ENCODE assay signal across 22 mouse cellular contexts in the genomic region with DNA sequence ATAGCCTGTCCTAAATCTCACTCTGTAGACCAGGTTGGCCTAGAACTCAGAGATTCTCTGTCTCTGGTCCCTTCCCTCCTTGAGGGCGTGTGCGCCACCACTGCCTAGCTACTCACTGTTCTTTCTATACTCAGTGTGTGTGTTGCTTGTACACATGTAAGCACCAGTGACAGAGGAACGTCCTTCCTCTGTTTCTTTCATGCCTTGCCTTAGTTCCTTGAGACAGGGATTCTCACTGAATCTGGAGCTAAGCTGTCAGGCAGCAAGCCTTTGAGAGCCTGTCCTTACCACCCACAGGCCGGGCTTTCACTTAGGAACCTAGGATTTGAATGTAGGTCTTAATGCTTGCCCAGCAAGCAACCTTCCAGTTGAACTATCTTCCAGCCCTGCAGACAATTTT. TPM values are rescaled to one million over a fixed set of nuclear protein-coding genes. Genes with fewer than 3 reads are reported as not detected.
DNase-seq lines count a peak whose midpoint lies in the region; ATAC-seq and TF ChIP-seq lines count a peak whose summit lies in the region.
"Had no signal": no experiment of that assay in that cellular context is flagged by ENCODE, and none has a peak within 500 bp of the region (broad histone marks: within the 10 kb centered on the region; RNA-seq: fewer than 3 reads in every experiment).

No protein-coding gene starts in this region.

- no peak for DNase-seq in cerebellum, adult 11-12 months
- DNase-seq in heart, adult 2 months, result no peak
- DNase-seq in heart, postnatal 10 days, result no peak
- no peak for DNase-seq in liver, adult 2 months (ENCODE audit: extremely low read depth, low read depth, low spot score)
- DNase-seq in liver, embryonic 11.5 days (ENCODE audit: low spot score), result no peak
- no peak for DNase-seq in heart, postnatal 0 days (ENCODE audit: low spot score)
- DNase-seq in left cerebral cortex, adult 9 months (ENCODE audit: low spot score in 2 of 2), result no peak
- DNase-seq: adrenal gland, postnatal 14 days; forebrain, postnatal 0 days; layer of hippocampus, adult 9-11 months; lung, postnatal 10 days; midbrain, embryonic 14.5 days had no signal

- H3K4me1 ChIP-seq in heart, adult 2 months (ENCODE audit: control insufficient read depth, insufficient read depth, low read length), result peaks cover 29% of the 10 kb centered on the region
- H3K4me1 ChIP-seq in liver, adult 2 months (ENCODE audit: control insufficient read depth, insufficient read depth, low read length), result peaks cover 37% of the 10 kb centered on the region
- H3K4me1 ChIP-seq in liver, embryonic 11.5 days (replicated peaks; ENCODE audit: control insufficient read depth, insufficient read depth, low read length), result peaks cover 28% of the 10 kb centered on the region
- H3K4me1 ChIP-seq in heart, postnatal 0 days (ENCODE audit: control insufficient read depth, insufficient read depth), result peaks cover 47% of the 10 kb centered on the region
- H3K4me1 ChIP-seq: hindbrain, embryonic 15.5 days had no signal

- H3K9me3 ChIP-seq in liver, embryonic 11.5 days (ENCODE audit: control insufficient read depth, low read length), result no peaks in the 10 kb centered on the region
- no peaks in the 10 kb centered on the region for H3K9me3 ChIP-seq in heart, postnatal 0 days (replicated peaks; ENCODE audit: control insufficient read depth, low read length)
- H3K9me3 ChIP-seq: embryonic facial prominence, embryonic 15.5 days; forebrain, embryonic 10.5 days; G1E; hindbrain, embryonic 15.5 days; intestine, embryonic 15.5 days; liver, embryonic 15.5 days had no signal

- H3K4me2 ChIP-seq in liver, embryonic 11.5 days, result no peak overlapping the region
- no peak overlapping the region for H3K4me2 ChIP-seq in heart, postnatal 0 days (ENCODE audit: low read depth, low read length)
- H3K4me2 ChIP-seq: embryonic facial prominence, embryonic 15.5 days; hindbrain, embryonic 15.5 days; intestine, embryonic 15.5 days; liver, embryonic 15.5 days had no signal

- H3K79me2 ChIP-seq in heart, adult 2 months (replicated peaks; ENCODE audit: control insufficient read depth, insufficient read depth, low read length), result peaks cover 9% of the 10 kb centered on the region
- peaks cover 47% of the 10 kb centered on the region for H3K79me2 ChIP-seq in liver, adult 2 months (ENCODE audit: control insufficient read depth, insufficient read depth, low read length)

- TF ChIP-seq CTCF in heart, adult 2 months (IDR thresholded peaks at IDR 0.05), result no peak
- TF ChIP-seq CTCF in liver, adult 2 months (IDR thresholded peaks at IDR 0.05; ENCODE audit: low read depth, low read length), result no peak
- no peak for TF ChIP-seq CTCF in heart, postnatal 0 days (IDR thresholded peaks at IDR 0.05; ENCODE audit: low read depth)

- 68% methylated on average over 4 of the region's 4 CpGs for WGBS in heart, adult 2 months
- WGBS in liver, adult 2 months, result 69% methylated on average over 4 of the region's 4 CpGs
- 64% methylated on average over 4 of the region's 4 CpGs for WGBS in liver, embryonic 11.5 days
- WGBS in heart, postnatal 0 days, result 54% methylated on average over 4 of the region's 4 CpGs

- no peak for TF ChIP-seq POLR2A in heart, adult 2 months (IDR thresholded peaks at IDR 0.05; ENCODE audit: insufficient read depth, low read depth, low read length)
- no peak for TF ChIP-seq POLR2A in liver, adult 2 months (IDR thresholded peaks at IDR 0.05; ENCODE audit: extremely low read depth, insufficient read depth, low read length)

- TF ChIP-seq EP300 in heart, adult 2 months (IDR thresholded peaks at IDR 0.05; ENCODE audit: insufficient read depth, low read depth, low read length), result no peak
- no peak for TF ChIP-seq EP300 in heart, postnatal 0 days (IDR thresholded peaks at IDR 0.05; ENCODE audit: low read depth)

- peak overlapping the region; percentile 42 for H3K27ac ChIP-seq in heart, adult 2 months
- H3K27ac ChIP-seq in liver, adult 2 months (replicated peaks; ENCODE audit: insufficient read depth, low read depth, low read length), result peak overlapping the region; percentile 50
- no peak overlapping the region for H3K27ac ChIP-seq in liver, embryonic 11.5 days (ENCODE audit: low read depth, low read length)
- peak overlapping the region; percentile 60 for H3K27ac ChIP-seq in heart, postnatal 0 days (ENCODE audit: low read depth)
- H3K27ac ChIP-seq: embryonic facial prominence, embryonic 15.5 days; forebrain, embryonic 10.5 days; hindbrain, embryonic 15.5 days; intestine, embryonic 15.5 days; liver, embryonic 15.5 days had no signal

- H3K36me3 ChIP-seq in heart, adult 2 months (ENCODE audit: control insufficient read depth, insufficient read depth, low read length), result peaks cover 43% of the 10 kb centered on the region
- peaks cover 2% of the 10 kb centered on the region; the same call in 1 of the 2 replicates for H3K36me3 ChIP-seq in liver, adult 2 months (ENCODE audit: control insufficient read depth, insufficient read depth, low read length)
- no peaks in the 10 kb centered on the region for H3K36me3 ChIP-seq in liver, embryonic 11.5 days (ENCODE audit: control insufficient read depth, insufficient read depth, low read length)
- H3K36me3 ChIP-seq in heart, postnatal 0 days (replicated peaks; ENCODE audit: control insufficient read depth, insufficient read depth, low read length), result 0 out of 2 replicates have a peak, but pooled peaks cover 4% of the 10 kb centered on the region
- H3K36me3 ChIP-seq: embryonic facial prominence, embryonic 15.5 days; forebrain, embryonic 10.5 days; hindbrain, embryonic 15.5 days; intestine, embryonic 15.5 days had no signal

- intact Hi-C loops in heart, adult 2 months (cut with DNase I), result no loop called here
- intact Hi-C loops in heart, postnatal 10 days (cut with DNase I), result no loop called here

- H3K27me3 ChIP-seq in heart, adult 2 months (ENCODE audit: control insufficient read depth, insufficient read depth, low read length), result no peaks in the 10 kb centered on the region
- no peaks in the 10 kb centered on the region for H3K27me3 ChIP-seq in liver, adult 2 months (ENCODE audit: control insufficient read depth, insufficient read depth, low read length)
- no peaks in the 10 kb centered on the region for H3K27me3 ChIP-seq in liver, embryonic 11.5 days (replicated peaks; ENCODE audit: control insufficient read depth, insufficient read depth, low read length)
- no peaks in the 10 kb centered on the region for H3K27me3 ChIP-seq in heart, postnatal 0 days (ENCODE audit: control insufficient read depth, insufficient read depth, low read length)
- H3K27me3 ChIP-seq: embryonic facial prominence, embryonic 15.5 days; hindbrain, embryonic 15.5 days; intestine, embryonic 15.5 days; liver, embryonic 15.5 days had no signal

- ATAC-seq in cerebellum, adult (ENCODE audit: insufficient number of reproducible peaks, low FRiP score, low TSS enrichment), result peak; percentile 9; the same call in 1 of the 2 replicates
- ATAC-seq in liver, embryonic 11.5 days (replicated peaks; ENCODE audit: low FRiP score), result no peak
- no peak for ATAC-seq in heart, postnatal 0 days (ENCODE audit: insufficient read depth, low read depth)
- ATAC-seq: forebrain, postnatal 0 days; intestine, embryonic 15.5 days had no signal

- no peak overlapping the region for H3K4me3 ChIP-seq in heart, adult 2 months
- H3K4me3 ChIP-seq in liver, adult 2 months (ENCODE audit: insufficient read depth, low read depth, low read length), result no peak overlapping the region
- H3K4me3 ChIP-seq in liver, embryonic 11.5 days (ENCODE audit: low read depth, low read length), result no peak overlapping the region
- H3K4me3 ChIP-seq in heart, postnatal 0 days (ENCODE audit: low read depth, low read length), result no peak overlapping the region
- H3K4me3 ChIP-seq: embryonic facial prominence, embryonic 15.5 days; forebrain, embryonic 10.5 days; hindbrain, embryonic 15.5 days; intestine, embryonic 15.5 days; liver, embryonic 15.5 days; myocyte had no signal

- H3K9ac ChIP-seq in heart, adult 2 months (ENCODE audit: low read depth, low read length), result no peak overlapping the region
- H3K9ac ChIP-seq in liver, adult 2 months (ENCODE audit: low read depth, low read length), result peak overlapping the region; percentile 50
- H3K9ac ChIP-seq in liver, embryonic 11.5 days (ENCODE audit: low read depth, low read length), result no peak overlapping the region
- no peak overlapping the region for H3K9ac ChIP-seq in heart, postnatal 0 days (replicated peaks; ENCODE audit: low read depth, low read length)
- H3K9ac ChIP-seq: embryonic facial prominence, embryonic 15.5 days; forebrain, postnatal 0 days; hindbrain, embryonic 15.5 days; intestine, embryonic 15.5 days; liver, embryonic 15.5 days had no signal

RNA-seq across cellular contexts. Expression of gene Kat2b, which starts 13.0 kb away (rescaled TPM):
- total RNA-seq in heart, adult 2 months (2021), result 10 to 100 TPM; 78.7 to 82.9 TPM
- polyA plus RNA-seq in heart, adult 2 months (2012; rRNA removed), result 20.0 and 51.0 TPM in 2 replicates
- total RNA-seq in heart, postnatal 10 days (2021), result 10 to 100 TPM; 91.6 to 95.9 TPM
- total RNA-seq in liver, adult 2 months (2014; rRNA removed), result 56.0 and 57.4 TPM in 2 replicates
- polyA plus RNA-seq in liver, adult 2 months (2012; rRNA removed), result 14.1 and 15.6 TPM in 2 replicates
- 7.3 and 8.7 TPM in 2 replicates for polyA plus RNA-seq in liver, embryonic 11.5 days (2014; fragmentation: Nextera tagmentation; extraction: Ambion mirVana)
- total RNA-seq in heart, postnatal 0 days (2014; rRNA removed; ENCODE audit: low replicate concordance), result 65.1 and 71.3 TPM in 2 replicates
- 11.0 and 12.1 TPM in 2 replicates for polyA plus RNA-seq in heart, postnatal 0 days (2015; fragmentation: Nextera tagmentation; extraction: Ambion mirVana)

RNA-seq across cellular contexts. Expression of gene Pp2d1, which starts 40.4 kb away (rescaled TPM):
- total RNA-seq in heart, adult 2 months (2021), result not detected
- not detected in 2 replicates for polyA plus RNA-seq in heart, adult 2 months (2012; rRNA removed)
- not detected for total RNA-seq in heart, postnatal 10 days (2021)
- 0.09 TPM in 1 of 2 replicates, not detected in the other for total RNA-seq in liver, adult 2 months (2014; rRNA removed)
- not detected in 2 replicates for polyA plus RNA-seq in liver, adult 2 months (2012; rRNA removed)
- 0.12 and 0.38 TPM in 2 replicates for polyA plus RNA-seq in liver, embryonic 11.5 days (2014; fragmentation: Nextera tagmentation; extraction: Ambion mirVana)
- total RNA-seq in heart, postnatal 0 days (2014; rRNA removed; ENCODE audit: low replicate concordance), result not detected in 2 replicates
- 0.14 TPM in 1 of 2 replicates, not detected in the other for polyA plus RNA-seq in heart, postnatal 0 days (2015; fragmentation: Nextera tagmentation; extraction: Ambion mirVana)
- total RNA-seq: adrenal gland, postnatal 14 days; forebrain, postnatal 0 days had no signal
- polyA plus RNA-seq: G1E; gonadal fat pad, adult 2 months; small intestine, adult 2 months had no signal
